Mouse (Mus musculus) C2C12 (cell line): ENCODE data around the gene Mbnl1.

Experiments
- CEBPB ChIP-seq: IDR thresholded peaks from one replicate; pipeline ENCODE4 v1.6.1; 2011; ENCODE audit warnings: low read depth, mild to moderate bottlenecking, control low read depth, moderate library complexity
- CTCF ChIP-seq: IDR thresholded peaks from one replicate; pipeline ENCODE4 v1.5.1; 2011; ENCODE audit not compliant: control insufficient read depth, insufficient read depth, insufficient read length
- MAX ChIP-seq: IDR thresholded peaks from one replicate; pipeline ENCODE4 v1.6.1; 2011; ENCODE audit warnings: mild to moderate bottlenecking, control low read depth
- MYOD1 ChIP-seq: IDR thresholded peaks from one replicate; pipeline ENCODE4 v1.6.1; 2011; ENCODE audit warnings: low read depth; ENCODE audit not compliant: control insufficient read depth, insufficient read length
- MYOG ChIP-seq: IDR thresholded peaks from one replicate; pipeline ENCODE4 v1.6.1; 2011; ENCODE audit not compliant: control insufficient read depth, insufficient read length; ENCODE audit errors: extremely low read depth

- TF ChIP-seq CTCF (no peak), CEBPB (no peak), MAX (no peak), MYOG (no peak), MYOD1 (no peak)
Measured at GRCm38 (mm10) chr3:60499718-60500450, 27.3 kb downstream of the Mbnl1 start.
